Mouse (Mus musculus) cerebellum, adult 9-10 months (tissue): ENCODE data around the gene Plcd1.

Experiments used
- DNase-seq: peaks from one replicate; pipeline ENCODE4 v3.0.0; 2022

Gene Plcd1

DNA sequence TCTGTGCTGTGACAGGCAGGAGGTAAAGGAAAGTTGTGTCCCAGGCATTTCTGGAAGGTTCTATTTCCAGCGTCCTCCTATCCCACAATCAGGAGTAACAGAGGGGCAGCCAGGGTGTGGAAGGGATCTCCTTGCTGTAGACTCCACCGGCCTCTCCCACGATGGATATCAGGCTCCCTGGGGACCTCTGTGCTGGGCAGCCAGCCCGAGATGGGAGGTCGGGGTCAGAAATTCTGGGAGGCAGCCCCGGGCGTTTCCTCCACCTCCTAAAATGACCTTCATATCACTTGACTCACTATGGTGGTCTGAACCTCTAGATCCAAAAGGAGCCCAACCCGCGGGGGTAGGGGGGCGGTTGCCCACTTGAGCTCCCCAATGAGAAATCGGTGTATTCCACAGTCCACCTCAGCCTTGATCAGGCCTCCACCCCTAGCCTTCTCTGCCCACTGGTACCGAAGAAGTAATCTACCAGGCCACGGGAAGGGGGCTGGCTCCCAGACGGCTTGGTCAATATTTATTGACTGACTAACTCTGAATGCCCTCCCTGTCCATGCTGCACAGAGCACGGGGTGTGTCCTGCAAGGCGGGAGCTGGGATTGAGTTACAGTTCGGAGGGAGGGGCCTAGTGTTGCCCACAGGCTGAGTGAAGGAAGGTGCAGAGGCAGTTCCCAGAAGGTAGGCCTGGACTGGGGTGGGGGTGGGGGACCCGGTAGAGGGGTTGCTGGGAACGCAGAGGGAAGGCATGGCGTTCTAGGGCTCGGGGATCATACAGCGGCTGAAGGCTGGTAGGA lies 41.0 kb downstream of the Plcd1 start, which contains the start of gene Vill:
Gene Vill, plus strand, starts transcription at position 625 of the 791 bp plus-strand sequence.
- no peak for DNase-seq

DNA sequence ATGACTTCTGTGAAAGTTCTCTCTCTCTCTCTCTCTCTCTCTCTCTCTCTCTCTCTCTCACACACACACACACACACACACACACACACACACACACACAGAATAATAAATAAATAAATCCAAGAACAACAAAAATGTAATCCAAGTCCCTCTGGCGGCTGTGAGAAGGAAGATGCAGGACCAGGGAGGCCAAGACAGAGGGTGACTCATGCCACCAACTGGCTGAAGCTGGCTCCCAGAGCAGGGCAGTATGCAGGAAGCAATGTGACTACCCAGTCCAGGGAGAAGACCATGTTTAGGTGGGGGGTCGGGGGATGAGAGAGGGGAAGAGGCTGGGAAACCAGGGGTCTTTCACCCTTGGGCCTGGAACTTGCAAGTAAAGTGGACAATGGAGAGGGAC lies 42.1 kb downstream of the Plcd1 start:
- DNase-seq, result no peak

DNA sequence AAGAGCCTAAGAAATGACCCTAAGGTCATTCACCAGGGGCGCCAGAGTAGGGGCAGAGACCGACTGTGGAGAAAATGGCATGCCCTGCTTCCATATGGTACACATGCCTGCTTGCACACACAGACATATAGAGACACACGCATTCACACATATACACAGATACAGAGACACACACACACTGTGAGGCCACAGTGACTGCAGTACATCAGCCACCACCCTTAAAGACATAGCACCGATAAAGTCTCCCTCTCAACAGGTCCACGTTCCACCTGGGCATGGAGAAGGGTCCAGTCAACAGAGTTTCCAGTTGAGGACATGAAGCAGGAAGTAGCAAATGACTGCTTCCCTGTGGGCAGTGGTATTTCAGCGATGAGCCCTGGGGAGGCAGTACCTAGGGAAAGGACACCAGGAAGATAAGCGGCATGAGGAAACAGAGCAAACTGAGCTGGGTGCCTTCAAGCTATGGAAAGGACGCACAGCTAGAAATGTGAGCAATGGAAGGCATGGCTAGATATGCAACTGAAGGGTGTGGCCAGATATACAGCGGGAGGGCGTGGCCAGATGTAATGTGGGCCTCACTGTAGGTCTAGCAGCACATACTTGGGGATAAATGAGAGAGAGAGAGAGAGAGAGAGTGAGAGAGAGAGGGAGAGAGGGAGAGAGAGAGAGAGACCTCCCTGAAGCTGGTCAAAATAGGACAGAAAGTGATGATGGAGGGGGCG lies 45.0 kb downstream of the Plcd1 start:
- no peak for DNase-seq

DNA sequence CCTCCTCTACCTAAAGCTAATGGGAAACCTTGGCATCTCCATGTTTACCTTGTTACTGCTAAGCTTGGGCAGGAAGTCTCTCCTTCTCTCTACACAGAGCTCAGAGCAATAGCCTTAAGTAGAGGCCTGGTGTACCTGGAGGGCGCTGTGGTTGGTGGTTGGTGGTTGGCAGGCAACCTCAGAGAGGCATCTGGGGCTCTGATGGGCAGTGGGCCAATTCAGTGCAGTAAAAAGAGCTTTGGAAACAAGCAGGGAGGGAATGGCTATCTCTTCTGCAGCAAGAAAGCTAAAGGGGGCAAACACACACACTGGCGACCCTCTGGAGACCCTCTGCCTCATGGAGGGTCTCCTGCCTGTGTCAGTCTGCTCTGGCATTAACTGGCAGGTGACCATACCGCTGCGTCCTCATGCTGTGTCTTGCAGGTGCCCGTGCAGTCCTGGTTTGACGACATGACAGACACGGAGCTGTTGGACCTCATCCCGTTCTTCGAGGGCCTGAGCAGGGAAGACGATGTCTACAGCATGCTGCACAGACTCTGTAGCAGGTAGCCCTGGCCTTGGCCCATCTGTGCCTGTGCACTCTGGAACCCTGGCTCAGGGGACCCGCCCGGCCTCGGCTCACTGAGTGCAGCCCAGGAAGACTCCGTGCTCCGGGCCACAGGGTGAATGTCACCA lies 53.1 kb downstream of the Plcd1 start:
- peak; percentile 14 for DNase-seq

DNA sequence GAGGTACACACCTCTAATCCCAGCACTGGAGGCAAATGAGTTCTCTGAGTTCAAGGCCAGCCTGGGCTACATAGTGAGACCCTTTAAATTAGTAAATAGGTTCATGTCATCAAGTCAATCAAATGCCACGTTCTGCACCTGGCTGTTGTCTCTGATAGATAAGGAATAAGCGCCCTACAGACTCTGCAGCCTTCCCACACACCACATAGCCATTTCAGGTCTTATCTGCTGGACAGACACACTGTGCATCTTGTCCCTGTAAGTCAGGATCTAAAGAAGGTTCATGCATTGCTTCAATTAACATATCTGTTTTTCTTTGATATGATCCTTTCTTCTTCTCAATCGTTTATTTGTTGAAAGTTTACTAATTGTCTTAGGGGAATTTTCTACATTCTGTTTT lies 54.7 kb downstream of the Plcd1 start:
- no peak for DNase-seq

DNA sequence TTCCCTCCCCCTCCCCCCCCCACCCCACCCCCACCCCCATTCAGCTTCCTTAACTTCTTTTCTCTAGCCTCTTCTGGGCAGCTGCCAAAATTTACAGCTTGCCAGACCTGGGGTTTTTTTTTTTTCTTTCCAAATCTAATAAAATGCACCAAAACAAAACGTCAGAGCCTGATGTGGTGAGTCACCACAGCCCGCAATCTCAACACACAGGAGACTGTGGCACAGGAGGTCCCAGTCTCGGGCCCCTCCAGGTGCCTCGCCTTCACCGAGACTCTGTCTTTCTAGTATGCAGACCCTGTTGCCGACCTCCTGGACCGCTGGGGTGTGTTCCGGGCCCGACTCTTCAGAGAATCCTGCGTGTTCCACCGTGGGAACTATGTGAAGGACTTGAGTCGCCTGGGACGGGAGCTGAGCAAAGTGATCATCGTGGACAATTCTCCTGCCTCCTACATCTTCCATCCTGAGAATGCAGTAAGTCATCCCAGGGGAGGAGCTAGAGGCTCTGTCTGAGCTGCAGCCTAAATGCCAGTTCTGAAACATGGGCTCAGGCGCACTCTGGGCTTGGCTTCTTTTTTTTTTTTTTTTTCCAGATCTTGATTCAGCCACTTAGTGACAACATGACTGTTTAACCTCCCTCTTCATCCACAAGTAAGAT lies 56.1 kb downstream of the Plcd1 start:
- DNase-seq, result no peak

DNA sequence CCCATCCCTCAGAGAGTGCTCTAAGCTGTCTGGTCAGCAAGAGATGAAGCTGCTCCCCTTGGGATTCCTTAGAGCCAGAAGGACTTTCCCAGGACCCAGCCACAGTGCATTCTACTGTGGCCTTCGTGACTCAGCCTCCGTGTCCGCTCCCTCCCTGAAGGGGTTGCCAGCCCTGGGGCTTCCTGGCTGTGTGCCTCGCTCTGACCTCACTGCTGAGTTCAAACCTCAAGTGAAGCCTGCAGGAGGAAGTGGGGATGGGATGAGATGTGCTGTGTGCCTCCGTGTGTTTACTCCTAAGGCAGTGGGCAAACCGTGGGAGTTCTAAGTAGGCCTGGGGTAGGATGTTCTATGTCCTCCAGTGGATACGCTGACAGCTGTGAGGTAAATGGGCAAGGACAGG lies 57.5 kb downstream of the Plcd1 start:
- DNase-seq, result no peak

DNA sequence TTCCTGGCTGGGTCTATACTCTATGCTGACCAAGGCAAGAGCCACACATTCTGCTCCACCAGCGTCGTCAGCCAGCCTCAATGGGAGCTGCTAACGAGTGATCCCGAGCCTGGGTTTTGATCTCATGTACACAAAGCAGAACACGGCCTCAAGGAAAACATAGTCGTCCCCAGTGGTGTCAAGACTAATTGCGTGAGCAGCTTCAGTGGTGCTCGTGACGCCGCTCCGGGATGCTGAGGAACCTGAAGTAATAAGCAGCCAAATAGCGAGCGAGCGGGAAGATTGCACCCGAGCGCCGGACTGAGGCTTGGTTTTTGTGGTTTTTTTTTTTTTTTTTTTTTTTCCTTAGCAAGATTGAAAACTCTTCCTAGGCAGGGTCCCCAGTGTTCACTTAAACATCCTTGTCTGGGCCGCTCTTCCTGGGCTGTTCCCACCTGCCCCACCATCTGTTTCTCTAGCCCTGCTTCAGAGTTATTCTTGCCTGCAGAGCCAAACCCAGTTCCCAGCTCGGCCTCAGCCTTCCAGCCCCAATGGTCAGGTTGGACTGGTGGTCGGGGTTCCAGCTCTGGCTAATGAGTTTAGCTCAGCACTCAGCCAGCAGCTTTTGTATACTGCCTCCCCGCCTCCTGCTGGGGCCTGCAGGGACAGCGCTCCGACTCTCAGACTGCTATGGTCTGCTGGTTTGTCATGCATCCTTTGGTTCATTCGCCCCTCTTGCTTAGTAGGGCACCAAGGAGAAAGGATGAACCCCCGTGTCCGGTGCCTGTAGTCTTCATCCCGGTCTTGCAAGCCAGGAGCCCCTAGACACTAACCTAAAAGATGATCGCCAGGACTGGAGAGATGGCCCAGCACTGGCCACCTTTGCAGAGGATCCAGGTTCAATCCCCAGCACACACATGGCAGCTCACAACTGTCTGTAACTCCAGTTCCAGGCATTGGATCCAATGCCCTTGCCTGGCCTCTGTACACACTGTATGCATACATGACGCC lies 58.3 kb downstream of the Plcd1 start:
- DNase-seq, result no peak

DNA sequence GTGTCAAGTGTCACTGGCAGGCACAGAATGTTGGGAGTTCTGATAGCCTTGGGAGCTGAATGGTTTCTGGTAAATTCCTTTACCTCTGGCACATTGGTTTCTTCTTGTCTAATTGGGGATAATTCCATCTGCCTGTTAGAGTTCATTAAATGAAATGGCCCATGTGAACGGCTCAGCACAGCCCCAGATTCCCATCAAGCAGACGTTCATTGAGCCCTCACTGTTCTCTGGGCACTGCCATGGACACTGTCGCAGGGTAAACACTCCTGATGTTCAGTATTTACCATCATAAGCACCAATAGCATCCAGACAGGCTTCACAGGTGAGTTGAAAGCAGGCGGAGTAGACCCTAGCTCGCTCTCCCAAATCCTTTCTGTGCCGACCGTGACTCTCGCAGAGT lies 59.2 kb downstream of the Plcd1 start:
- no peak for DNase-seq

DNA sequence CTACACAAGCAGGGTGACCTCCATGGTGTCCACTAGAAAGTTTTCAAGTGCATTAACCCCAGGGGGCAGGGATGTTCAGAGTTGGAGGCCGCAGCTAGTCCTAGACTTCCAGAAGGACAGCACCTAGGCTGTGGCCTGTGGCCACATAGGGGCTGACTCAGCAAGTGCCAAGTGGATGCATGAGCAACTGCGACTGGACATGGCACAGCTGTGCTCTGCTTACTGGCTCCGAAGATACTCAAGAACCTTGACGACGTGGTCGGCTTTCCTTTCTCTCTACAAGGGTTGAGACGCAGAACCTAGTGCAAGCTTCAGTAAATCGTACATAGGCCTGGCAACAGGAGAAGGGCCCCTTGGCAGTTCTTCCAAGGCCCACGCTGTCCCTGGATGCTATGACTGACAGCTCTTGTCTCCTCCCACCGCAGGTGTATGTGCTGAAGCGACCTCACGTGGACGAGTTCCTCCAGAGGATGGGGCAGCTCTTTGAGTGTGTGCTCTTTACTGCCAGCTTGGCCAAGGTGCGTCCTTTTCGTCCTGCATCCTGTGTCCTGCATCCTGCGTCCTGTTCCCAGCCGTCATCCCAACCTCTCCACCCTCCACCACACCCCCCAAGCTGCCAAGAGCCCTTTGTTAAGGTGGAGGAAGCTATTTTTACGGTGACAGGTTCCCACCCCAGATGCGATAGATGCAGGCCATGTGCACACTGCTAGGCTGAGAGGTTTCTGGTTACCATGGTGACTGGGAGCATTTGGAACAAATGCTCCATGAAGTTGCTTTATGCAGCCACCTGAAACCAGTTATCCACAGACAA lies 60.0 kb downstream of the Plcd1 start:
- DNase-seq, result no peak

DNA sequence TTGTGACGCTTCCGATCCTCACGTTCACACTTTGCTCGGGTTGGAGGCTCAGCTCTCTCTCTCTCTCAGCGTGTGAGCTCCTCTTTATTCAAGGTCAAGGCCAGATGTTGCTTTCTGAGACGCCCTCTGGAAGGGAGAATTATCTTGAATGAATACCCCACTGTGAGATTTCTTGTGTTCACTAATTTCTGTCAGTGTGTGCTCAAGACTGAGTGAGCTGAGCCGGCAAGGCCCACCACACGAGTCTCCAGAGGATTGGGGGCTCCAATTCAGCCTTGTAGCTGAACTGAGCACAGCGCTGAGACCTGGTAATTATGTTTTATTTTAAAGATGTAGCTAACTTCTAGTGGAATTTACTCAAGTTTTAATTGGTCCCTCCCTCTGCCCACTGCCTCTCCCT lies 60.8 kb downstream of the Plcd1 start:
- DNase-seq, result no peak

DNA sequence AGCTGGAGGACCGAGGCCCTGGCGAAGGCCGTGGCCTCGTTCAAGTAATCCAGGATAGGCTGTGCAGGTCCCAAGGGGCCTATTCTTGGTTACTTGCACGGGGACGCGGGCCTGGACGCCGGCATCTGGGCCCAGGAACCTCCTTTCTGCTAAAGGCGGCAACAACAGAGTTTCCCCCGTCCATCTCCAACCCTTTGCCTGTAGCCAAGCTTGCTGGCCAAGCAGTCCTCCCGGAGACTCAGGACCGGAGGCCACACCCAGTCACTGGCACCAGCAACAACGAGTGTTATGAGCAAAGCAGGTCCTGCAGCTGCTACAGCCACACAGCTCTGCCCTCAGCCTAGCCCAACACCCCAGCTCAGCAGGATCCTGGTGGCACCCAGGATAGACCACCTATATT lies 61.5 kb downstream of the Plcd1 start:
- no peak for DNase-seq

DNA sequence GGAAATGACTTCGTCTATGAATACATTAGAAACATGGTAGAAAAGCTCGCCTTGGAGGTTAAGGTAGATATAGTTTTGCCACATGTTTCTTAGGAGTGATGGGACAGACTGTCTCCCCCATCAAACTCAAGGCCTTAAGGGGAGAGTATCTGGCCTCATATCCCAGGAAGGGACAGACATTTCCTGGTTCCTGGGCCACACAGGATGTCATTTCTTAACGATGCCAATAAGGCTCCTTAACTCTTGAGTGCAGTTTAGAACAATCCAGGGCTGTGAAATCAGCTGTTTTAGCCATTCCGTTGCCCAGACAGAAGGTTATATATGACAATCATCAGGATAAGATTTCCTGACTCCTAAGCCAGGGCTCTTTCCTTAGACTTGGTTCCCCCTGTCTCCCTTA lies 62.3 kb downstream of the Plcd1 start:
- no peak for DNase-seq

DNA sequence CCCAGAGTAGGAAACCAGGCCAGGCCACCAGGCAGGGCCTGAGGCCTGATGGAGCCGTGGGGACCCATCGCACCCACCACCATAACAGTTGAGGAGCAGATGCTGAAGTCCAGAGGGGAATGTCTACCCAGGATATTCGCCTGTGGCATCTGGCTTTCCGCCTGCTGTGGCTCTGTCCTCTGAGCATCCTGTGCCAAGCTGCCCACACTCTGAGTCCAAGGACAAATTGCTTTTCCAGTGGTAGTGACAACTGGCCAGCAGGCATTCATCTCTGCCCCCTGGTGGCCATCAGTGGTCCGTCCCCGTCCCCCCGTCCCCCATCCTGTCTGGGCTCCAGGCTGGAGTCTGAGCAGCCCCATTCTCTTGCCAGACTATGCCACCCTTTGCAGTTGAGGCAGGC lies 63.7 kb downstream of the Plcd1 start:
- peak; percentile 22 for DNase-seq

DNA sequence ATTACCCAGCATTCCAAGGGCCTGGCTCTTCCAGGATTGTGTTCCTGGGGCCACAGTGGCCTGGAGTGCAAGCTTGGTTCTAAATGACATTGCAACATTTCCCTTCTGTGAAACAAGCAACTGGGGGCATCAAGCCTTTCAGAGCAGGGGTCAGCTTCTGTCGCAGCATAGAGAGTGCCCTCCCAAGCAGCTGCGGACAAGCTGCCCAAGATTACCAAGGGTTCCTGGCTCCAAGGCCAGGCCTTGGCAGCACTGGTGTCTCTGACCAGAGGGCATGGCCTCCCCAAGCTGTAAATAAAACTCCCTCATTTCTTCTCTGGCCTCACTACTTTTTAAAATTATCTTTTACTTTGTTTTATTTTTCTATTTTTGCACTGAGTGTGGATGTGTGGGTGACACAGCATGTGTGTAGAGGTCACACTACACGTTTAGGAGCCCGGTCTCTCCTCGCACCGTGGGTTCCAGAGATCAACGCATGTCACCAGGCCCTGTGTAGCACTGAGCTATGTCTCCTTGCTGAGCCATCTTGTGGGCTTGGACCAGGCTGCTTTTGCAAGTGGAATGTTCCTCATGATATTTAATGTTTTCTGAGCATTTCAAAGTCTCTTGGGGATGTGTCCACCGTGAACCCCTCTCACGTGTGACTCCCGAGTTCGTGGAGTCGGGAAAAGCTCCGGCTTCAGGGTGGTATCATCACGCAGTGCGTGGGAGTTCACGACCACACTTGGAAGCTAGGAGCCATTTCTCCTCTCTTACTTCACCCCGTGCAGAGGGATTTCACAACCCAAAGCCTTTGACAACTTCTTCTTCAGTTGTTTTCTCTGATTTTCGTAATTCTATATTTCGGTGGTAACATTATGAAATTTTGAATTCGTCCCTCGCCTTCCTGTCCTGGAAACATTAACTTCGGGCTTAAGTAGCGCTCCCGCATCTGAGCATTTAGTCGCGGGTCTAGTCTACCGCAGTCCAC lies 64.8 kb downstream of the Plcd1 start:
- DNase-seq, result no peak

DNA sequence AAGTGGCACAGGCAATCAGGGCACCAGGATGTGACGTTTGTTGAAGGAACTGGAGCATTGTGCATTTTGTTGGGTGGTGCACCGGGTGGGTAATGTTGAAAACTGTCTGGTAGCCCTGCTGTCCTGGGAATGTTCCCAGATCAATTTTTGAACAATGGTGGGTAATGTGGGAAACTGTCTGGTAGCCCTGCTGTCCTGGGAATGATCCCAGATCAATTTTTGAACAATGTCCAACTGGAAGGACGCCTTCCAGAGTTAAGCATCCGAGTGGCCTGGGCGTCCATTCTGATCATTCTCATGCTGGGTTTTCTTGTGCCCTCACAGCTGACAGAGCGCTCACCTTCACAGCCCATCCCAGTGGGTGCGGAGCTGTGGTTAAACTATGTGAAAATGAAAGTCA lies 66.0 kb downstream of the Plcd1 start:
- no peak for DNase-seq

DNA sequence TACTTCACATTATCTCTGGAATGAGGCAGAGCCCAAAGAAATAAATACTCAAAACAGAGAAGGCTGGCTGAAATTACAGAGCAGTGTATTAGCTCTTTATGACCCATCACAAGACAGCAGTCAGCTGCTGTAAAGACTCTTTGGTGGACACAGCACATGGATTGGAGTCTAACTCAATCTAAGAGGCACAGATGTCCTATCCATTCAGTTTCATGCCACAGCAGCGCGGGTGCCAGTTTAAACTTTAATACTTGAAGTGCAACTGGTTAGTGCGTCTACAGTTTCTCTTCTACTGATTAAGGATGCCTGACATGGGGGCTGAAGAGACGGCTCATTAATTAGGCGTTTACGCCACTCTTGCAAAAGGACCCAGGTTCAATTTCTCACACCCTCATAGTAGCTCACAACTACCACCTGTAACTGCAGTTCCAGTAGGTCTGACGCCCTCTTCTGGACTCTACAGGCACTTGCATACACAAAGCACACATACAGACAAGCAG lies 67.4 kb downstream of the Plcd1 start:
- DNase-seq, result no peak

DNA sequence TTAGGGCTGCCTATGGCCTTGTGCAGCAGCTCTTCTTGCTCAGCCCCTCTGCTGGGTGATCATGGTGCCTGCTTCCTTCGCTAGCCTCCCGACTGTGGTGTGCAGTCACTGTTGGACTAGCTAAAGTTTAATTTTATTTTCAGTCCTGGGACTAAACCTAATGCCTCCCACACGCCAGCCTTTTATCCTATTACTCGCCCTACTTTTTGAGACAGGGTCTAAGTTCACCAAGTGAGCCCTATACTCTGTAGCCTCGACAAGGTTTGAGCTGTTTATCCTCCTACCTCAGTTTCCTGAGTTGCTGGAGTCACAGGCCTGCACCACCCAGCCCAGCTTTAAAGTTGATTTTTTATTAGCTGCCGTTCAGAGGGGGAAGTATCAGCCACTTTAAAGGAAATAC lies 68.0 kb downstream of the Plcd1 start:
- no peak for DNase-seq

DNA sequence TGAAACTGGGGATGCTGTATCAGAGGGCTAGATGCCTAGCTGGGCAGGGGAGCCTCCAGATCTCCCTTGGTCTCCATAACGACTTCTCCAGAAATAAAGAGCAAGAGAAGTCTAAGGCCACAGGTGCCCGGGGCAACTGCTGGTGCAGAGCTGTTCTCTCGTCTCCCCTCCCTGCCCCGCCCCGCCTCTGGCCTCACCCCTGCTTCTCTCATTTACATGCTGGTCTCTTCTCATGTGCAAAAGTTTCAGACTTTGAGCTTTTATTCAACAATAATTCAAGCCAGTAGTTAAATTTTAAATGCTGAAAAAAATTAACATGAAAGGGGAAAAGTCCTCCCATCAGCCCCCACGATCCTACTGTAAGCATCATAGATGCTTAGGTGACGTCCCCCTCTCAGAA lies 71.6 kb downstream of the Plcd1 start:
- DNase-seq, result no peak
